Comparison of ENCODE assay signal across 8 mouse cellular contexts in genomic region chr14:122476041-122476821, GRCm38 (mm10). TPM values are rescaled to one million over a fixed set of nuclear protein-coding genes. Genes with fewer than 3 reads are reported as not detected.
DNase-seq lines count a peak whose midpoint lies in the region; ATAC-seq and TF ChIP-seq lines count a peak whose summit lies in the region.

No protein-coding gene starts in this region.

- ATAC-seq in kidney, embryonic 14.5 days (ENCODE audit: low FRiP score, low TSS enrichment) = no peak
- ATAC-seq in forebrain, embryonic 14.5 days = no peak
- ATAC-seq in limb, embryonic 13.5 days (ENCODE audit: low FRiP score, low read depth) = no peak

- peaks cover 94% of the 10 kb centered on the region for H3K27me3 ChIP-seq in kidney, embryonic 14.5 days (ENCODE audit: control insufficient read depth, insufficient read depth, low read length)
- peaks cover 23% of the 10 kb centered on the region for H3K27me3 ChIP-seq in forebrain, embryonic 14.5 days (replicated peaks; ENCODE audit: control insufficient read depth, insufficient read depth, low read length)
- H3K27me3 ChIP-seq in limb, embryonic 13.5 days = peaks cover 78% of the 10 kb centered on the region

- DNase-seq in kidney, adult 9 months = no peak
- peak; percentile 35 for DNase-seq in forebrain, embryonic 14.5 days (ENCODE audit: low spot score)
- peak; percentile 61 for DNase-seq in retina, postnatal 1 day
- DNase-seq in thymus, postnatal 14 days = no peak
- no peak for DNase-seq in thymus, adult 18-20 months

- no peaks in the 10 kb centered on the region for H3K36me3 ChIP-seq in kidney, embryonic 14.5 days (ENCODE audit: control insufficient read depth, insufficient read depth, low read length)
- peaks cover 7% of the 10 kb centered on the region; the same call in 1 of the 2 replicates for H3K36me3 ChIP-seq in forebrain, embryonic 14.5 days (ENCODE audit: control insufficient read depth, insufficient read depth, low read length)
- no peaks in the 10 kb centered on the region for H3K36me3 ChIP-seq in limb, embryonic 13.5 days

- peak overlapping the region; percentile 29 for H3K4me3 ChIP-seq in kidney, embryonic 14.5 days (ENCODE audit: low read length)
- H3K4me3 ChIP-seq in bone marrow macrophage, adult 2 months (ENCODE audit: insufficient read depth, low read length) = peak overlapping the region; percentile 47
- peak overlapping the region; percentile 49 for H3K4me3 ChIP-seq in forebrain, embryonic 14.5 days (ENCODE audit: low read depth, low read length)
- peak overlapping the region; percentile 64 for H3K4me3 ChIP-seq in limb, embryonic 13.5 days

- no peak for TF ChIP-seq POLR2A in bone marrow macrophage, adult 2 months (IDR thresholded peaks at IDR 0.05; ENCODE audit: borderline replicate concordance, low read depth, low read length)

- H3K9ac ChIP-seq in kidney, embryonic 14.5 days (ENCODE audit: low read depth, low read length) = no peak overlapping the region
- H3K9ac ChIP-seq in forebrain, embryonic 14.5 days (ENCODE audit: low read length) = peak overlapping the region; percentile 85
- peak overlapping the region; percentile 83 for H3K9ac ChIP-seq in limb, embryonic 13.5 days

- peak overlapping the region; percentile 38 for H3K4me2 ChIP-seq in kidney, embryonic 14.5 days (replicated peaks; ENCODE audit: low read depth, low read length)
- peak overlapping the region; percentile 73 for H3K4me2 ChIP-seq in forebrain, embryonic 14.5 days (ENCODE audit: low read length)
- H3K4me2 ChIP-seq in limb, embryonic 13.5 days (replicated peaks) = peak overlapping the region; percentile 80

- no peak for TF ChIP-seq CTCF in bone marrow macrophage, adult 2 months (IDR thresholded peaks at IDR 0.05; ENCODE audit: low read depth, low read length)

- no peak overlapping the region for H3K27ac ChIP-seq in kidney, embryonic 14.5 days (ENCODE audit: low read depth, low read length)
- no peak overlapping the region for H3K27ac ChIP-seq in bone marrow macrophage, adult 2 months (ENCODE audit: insufficient read depth, low read depth, low read length)
- H3K27ac ChIP-seq in forebrain, embryonic 14.5 days (ENCODE audit: low read depth, low read length) = peak overlapping the region; percentile 99
- H3K27ac ChIP-seq in limb, embryonic 13.5 days = peak overlapping the region; percentile 93

- no peaks in the 10 kb centered on the region for H3K9me3 ChIP-seq in kidney, embryonic 14.5 days (ENCODE audit: control insufficient read depth, low read length)
- no peaks in the 10 kb centered on the region for H3K9me3 ChIP-seq in forebrain, embryonic 14.5 days (replicated peaks; ENCODE audit: control insufficient read depth, low read length)
- no peaks in the 10 kb centered on the region for H3K9me3 ChIP-seq in limb, embryonic 13.5 days

- H3K4me1 ChIP-seq in kidney, embryonic 14.5 days (ENCODE audit: control insufficient read depth, insufficient read depth, low read length) = peaks cover 11% of the 10 kb centered on the region; the same call in 1 of the 2 replicates
- H3K4me1 ChIP-seq in bone marrow macrophage, adult 2 months (ENCODE audit: control insufficient read depth, insufficient read depth, low read length) = peaks cover 2% of the 10 kb centered on the region; the same call in 1 of the 2 replicates
- 0 out of 2 replicates have a peak, but pooled peaks cover 1% of the 10 kb centered on the region for H3K4me1 ChIP-seq in forebrain, embryonic 14.5 days (ENCODE audit: control insufficient read depth, insufficient read depth, low read length)
- peaks cover 41% of the 10 kb centered on the region for H3K4me1 ChIP-seq in limb, embryonic 13.5 days

- under 1% methylated on average over 62 of the region's 62 CpGs for WGBS in kidney, embryonic 14.5 days
- WGBS in forebrain, embryonic 14.5 days = under 1% methylated on average over 56 of the region's 62 CpGs
- under 1% methylated on average over 62 of the region's 62 CpGs for WGBS in limb, embryonic 13.5 days

RNA-seq across cellular contexts. Expression of gene Zic2, which starts 1.0 kb away (rescaled TPM):
- polyA plus RNA-seq in kidney, embryonic 14.5 days (2014; fragmentation: Nextera tagmentation; extraction: Ambion mirVana) = not detected in 2 replicates
- polyA plus RNA-seq in bone marrow macrophage, adult 2 months (2012; ENCODE audit: insufficient read depth, insufficient read length, missing spikeins) = not detected in 2 replicates
- polyA plus RNA-seq in forebrain, embryonic 14.5 days (2014; fragmentation: Nextera tagmentation; extraction: Ambion mirVana) = 7.3 and 9.8 TPM in 2 replicates
- 2.8 and 3.2 TPM in 2 replicates for polyA plus RNA-seq in limb, embryonic 13.5 days (2015; fragmentation: Nextera tagmentation; extraction: Ambion mirVana)

RNA-seq across cellular contexts. Expression of gene Zic5, which starts 10.8 kb away (rescaled TPM):
- polyA plus RNA-seq in kidney, embryonic 14.5 days (2014; fragmentation: Nextera tagmentation; extraction: Ambion mirVana) = 0.07 and 0.10 TPM in 2 replicates
- polyA plus RNA-seq in bone marrow macrophage, adult 2 months (2012; ENCODE audit: insufficient read depth, insufficient read length, missing spikeins) = not detected in 2 replicates
- polyA plus RNA-seq in forebrain, embryonic 14.5 days (2014; fragmentation: Nextera tagmentation; extraction: Ambion mirVana) = 9.5 and 10.9 TPM in 2 replicates
- 2.3 and 2.6 TPM in 2 replicates for polyA plus RNA-seq in limb, embryonic 13.5 days (2015; fragmentation: Nextera tagmentation; extraction: Ambion mirVana)

RNA-seq across cellular contexts. Expression of gene Gm10837, which starts 14.2 kb away (rescaled TPM):
- not detected in 2 replicates for polyA plus RNA-seq in kidney, embryonic 14.5 days (2014; fragmentation: Nextera tagmentation; extraction: Ambion mirVana)
- not detected in 2 replicates for polyA plus RNA-seq in bone marrow macrophage, adult 2 months (2012; ENCODE audit: insufficient read depth, insufficient read length, missing spikeins)
- 0.32 and 0.55 TPM in 2 replicates for polyA plus RNA-seq in forebrain, embryonic 14.5 days (2014; fragmentation: Nextera tagmentation; extraction: Ambion mirVana)
- not detected in 2 replicates for polyA plus RNA-seq in limb, embryonic 13.5 days (2015; fragmentation: Nextera tagmentation; extraction: Ambion mirVana)

RNA-seq across cellular contexts. Expression of gene Gm5089, which starts 25.3 kb away (rescaled TPM):
- not detected in 2 replicates for polyA plus RNA-seq in kidney, embryonic 14.5 days (2014; fragmentation: Nextera tagmentation; extraction: Ambion mirVana)
- polyA plus RNA-seq in bone marrow macrophage, adult 2 months (2012; ENCODE audit: insufficient read depth, insufficient read length, missing spikeins) = not detected in 2 replicates
- polyA plus RNA-seq in forebrain, embryonic 14.5 days (2014; fragmentation: Nextera tagmentation; extraction: Ambion mirVana) = 0.25 and 0.33 TPM in 2 replicates
- polyA plus RNA-seq in limb, embryonic 13.5 days (2015; fragmentation: Nextera tagmentation; extraction: Ambion mirVana) = 0.18 and 0.37 TPM in 2 replicates

RNA-seq across cellular contexts. Expression of gene Pcca, which starts 57.9 kb away (rescaled TPM):
- 15.3 and 20.5 TPM in 2 replicates for polyA plus RNA-seq in kidney, embryonic 14.5 days (2014; fragmentation: Nextera tagmentation; extraction: Ambion mirVana)
- polyA plus RNA-seq in bone marrow macrophage, adult 2 months (2012; ENCODE audit: insufficient read depth, insufficient read length, missing spikeins) = 26.3 and 27.1 TPM in 2 replicates
- 25.0 and 25.7 TPM in 2 replicates for polyA plus RNA-seq in forebrain, embryonic 14.5 days (2014; fragmentation: Nextera tagmentation; extraction: Ambion mirVana)
- polyA plus RNA-seq in limb, embryonic 13.5 days (2015; fragmentation: Nextera tagmentation; extraction: Ambion mirVana) = 26.9 and 28.3 TPM in 2 replicates

Comparison
In these comparisons a context has a peak if more than half of its experiments do, and no peak if none do; other contexts are left out.
1. H3K27ac ChIP-seq: peak in forebrain, embryonic 14.5 days (single experiment) and limb, embryonic 13.5 days (single experiment); none in kidney, embryonic 14.5 days (single experiment) and bone marrow macrophage, adult 2 months (single experiment).
2. DNase-seq: peak in forebrain, embryonic 14.5 days (single experiment) and retina, postnatal 1 day (single experiment); none in kidney, adult 9 months (single experiment), thymus, postnatal 14 days (single experiment) and thymus, adult 18-20 months (0 of 2).
3. Peak in every context shown above with its lines, with median percentiles within 50 percentile points of each other: H3K4me2 ChIP-seq and H3K4me3 ChIP-seq.